Mouse (Mus musculus): ENCODE measurements around the gene Supt4a. TPM values are rescaled to one million over a fixed set of nuclear protein-coding genes. Genes with fewer than 3 reads are reported as not detected.

The Supt4a gene
- polyA plus RNA-seq, 1 experiment = 43.3 TPM

DNA sequence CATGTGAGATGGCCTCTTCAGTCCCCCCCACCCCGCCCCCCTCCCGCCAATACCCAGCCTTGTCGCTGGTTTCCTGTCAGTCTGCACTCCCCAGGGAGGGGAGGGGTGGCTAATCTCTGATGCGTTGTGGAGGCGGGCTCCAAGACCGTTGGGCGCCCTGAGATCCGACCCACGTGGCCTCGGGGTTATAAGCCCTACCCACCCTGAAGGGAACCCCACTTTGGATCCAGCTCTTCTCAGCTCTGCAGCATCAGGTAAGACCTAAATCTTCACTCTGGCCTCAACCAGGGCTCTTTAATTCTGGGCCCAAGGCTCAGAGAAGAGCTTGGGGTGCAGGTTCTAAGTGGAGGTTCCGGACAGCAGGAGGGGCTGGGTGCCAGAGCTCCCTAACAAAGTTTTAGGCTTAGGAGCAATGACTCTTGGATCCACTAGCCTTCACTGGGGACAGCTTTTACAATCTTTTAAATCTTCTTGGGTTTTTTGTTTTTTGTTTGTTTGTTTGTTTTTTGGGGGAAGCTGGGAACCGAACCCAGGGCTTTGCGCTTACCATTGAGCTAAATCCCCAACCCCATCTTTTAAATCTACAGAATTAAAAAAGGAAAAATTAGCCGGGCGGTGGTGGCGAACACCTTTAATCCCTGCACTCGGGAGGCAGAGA, 18.1 kb downstream of the Supt4a start:
- Histone ChIP-seq H3K4me1 (ENCODE audit: control insufficient read depth, insufficient read depth, insufficient read length, low read length) (no peaks in the 10 kb centered on the region), H3K27ac (ENCODE audit: insufficient read depth, low read depth, low read length) (peak overlapping the region; percentile 88; the same call in 1 of the 2 replicates), H3K4me3 (ENCODE audit: low read depth, low read length) (peak overlapping the region; percentile 78), H3K27me3 (ENCODE audit: control insufficient read depth, insufficient read depth, low read length) (peaks cover 7% of the 10 kb centered on the region; the same call in 1 of the 2 replicates), H3K36me3 (ENCODE audit: control insufficient read depth, insufficient read depth, low read length) (0 out of 2 replicates have a peak, but pooled peaks cover 6% of the 10 kb centered on the region)
- no peak for TF ChIP-seq CTCF (IDR thresholded peaks at IDR 0.05; ENCODE audit: extremely low read depth, insufficient read length, insufficient replicate concordance, low read depth, low read length)
- TF ChIP-seq POLR2A (IDR thresholded peaks at IDR 0.05; ENCODE audit: low read depth, low read length) = peak; percentile 79; the same call in 1 of the 2 replicates
- 68% methylated on average over 17 of the region's 17 CpGs for WGBS

DNA sequence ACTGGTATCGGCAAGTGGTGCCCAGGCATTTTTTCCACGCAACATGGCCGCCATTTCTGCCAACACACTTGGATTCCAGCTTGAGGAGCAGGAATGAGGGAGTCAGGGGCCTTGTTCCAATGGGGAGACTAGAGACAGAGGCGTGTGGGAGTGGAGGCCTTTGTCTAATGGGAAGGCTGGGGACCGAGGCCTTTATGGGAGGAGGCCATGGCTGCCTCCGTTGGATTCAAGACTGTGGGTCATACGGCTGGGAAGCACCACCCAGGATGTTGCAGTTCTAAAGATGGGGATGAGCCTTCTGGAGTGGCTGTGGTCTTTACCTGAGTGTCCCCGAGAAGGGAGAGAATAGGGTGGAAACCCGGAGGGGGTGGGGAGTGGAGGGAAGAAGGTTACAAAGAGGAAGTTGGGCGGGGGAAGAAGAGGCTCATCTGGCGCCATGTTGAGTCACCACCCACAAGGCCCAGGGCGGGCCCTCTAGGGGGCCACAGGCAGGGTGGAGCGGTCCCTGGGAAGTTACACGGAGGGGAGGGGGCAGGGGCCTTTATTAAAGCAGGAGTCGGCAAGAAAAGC, 19.0 kb downstream of the Supt4a start:
- Histone ChIP-seq H3K4me1 (ENCODE audit: control insufficient read depth, insufficient read depth, insufficient read length, low read length) (no peaks in the 10 kb centered on the region), H3K4me3 (ENCODE audit: low read depth, low read length) (peak overlapping the region; percentile 78), H3K27ac (ENCODE audit: insufficient read depth, low read depth, low read length) (peak overlapping the region; percentile 88), H3K36me3 (ENCODE audit: control insufficient read depth, insufficient read depth, low read length) (0 out of 2 replicates have a peak, but pooled peaks cover 6% of the 10 kb centered on the region), H3K27me3 (ENCODE audit: control insufficient read depth, insufficient read depth, low read length) (peaks cover 14% of the 10 kb centered on the region; the same call in 1 of the 2 replicates)
- 82% methylated on average over 15 of the region's 15 CpGs for WGBS
- TF ChIP-seq POLR2A (IDR thresholded peaks at IDR 0.05; ENCODE audit: low read depth, low read length) (no peak), CTCF (IDR thresholded peaks at IDR 0.05; ENCODE audit: extremely low read depth, insufficient read length, insufficient replicate concordance, low read depth, low read length) (no peak)

DNA sequence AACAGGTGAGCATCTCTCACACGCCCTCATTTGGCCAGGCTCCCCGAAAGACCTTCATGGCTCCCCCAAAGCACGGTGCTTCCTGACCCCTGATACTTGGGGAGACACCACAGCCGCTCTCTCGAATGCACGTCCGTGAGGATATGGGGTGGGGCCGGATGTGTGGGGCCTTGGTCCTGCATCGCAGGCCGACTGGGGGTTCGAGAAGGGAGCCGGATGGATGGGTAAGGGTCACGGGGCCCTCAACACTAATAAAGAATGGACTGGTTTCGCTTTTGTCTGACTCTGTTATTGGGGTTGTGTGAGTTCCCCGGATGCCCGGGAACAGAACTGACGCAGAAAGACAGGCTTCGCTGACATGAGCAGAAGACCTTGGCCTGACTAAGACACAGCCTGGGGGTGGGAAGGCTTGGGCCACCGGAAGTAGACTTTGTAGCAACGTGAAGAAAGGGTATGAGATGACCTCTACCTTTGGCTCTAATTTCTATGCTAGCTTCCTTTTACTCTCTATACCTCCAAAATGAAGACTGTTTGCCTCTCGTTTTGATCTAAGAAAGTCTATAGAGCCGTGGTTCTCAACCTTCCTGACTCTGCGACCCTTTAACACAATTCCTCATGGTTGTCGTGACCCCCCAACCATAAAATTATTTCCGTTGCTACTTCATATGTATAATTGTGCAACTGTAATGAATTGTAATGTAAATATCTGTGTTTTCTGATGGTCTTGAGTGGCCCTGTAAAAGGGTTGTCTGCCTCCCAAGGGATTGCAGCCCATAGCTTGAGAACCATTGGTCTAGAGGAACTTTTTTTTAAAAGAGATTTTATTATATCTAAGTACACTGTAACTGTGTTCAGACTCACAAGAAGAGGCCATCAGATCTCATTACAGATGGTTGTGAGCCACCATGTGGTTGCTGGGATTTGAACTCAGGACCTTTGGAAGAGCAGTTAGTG, 19.9 kb downstream of the Supt4a start:
- TF ChIP-seq POLR2A (IDR thresholded peaks at IDR 0.05; ENCODE audit: low read depth, low read length) = no peak
- no peak for TF ChIP-seq CTCF (IDR thresholded peaks at IDR 0.05; ENCODE audit: extremely low read depth, insufficient read length, insufficient replicate concordance, low read depth, low read length)
- Histone ChIP-seq H3K36me3 (ENCODE audit: control insufficient read depth, insufficient read depth, low read length) (0 out of 2 replicates have a peak, but pooled peaks cover 6% of the 10 kb centered on the region), H3K4me1 (ENCODE audit: control insufficient read depth, insufficient read depth, insufficient read length, low read length) (no peaks in the 10 kb centered on the region), H3K27me3 (ENCODE audit: control insufficient read depth, insufficient read depth, low read length) (peaks cover 15% of the 10 kb centered on the region; the same call in 1 of the 2 replicates), H3K27ac (ENCODE audit: insufficient read depth, low read depth, low read length) (peak overlapping the region; percentile 79), H3K4me3 (ENCODE audit: low read depth, low read length) (peak overlapping the region; percentile 78)
- 75% methylated on average over 25 of the region's 25 CpGs for WGBS

DNA sequence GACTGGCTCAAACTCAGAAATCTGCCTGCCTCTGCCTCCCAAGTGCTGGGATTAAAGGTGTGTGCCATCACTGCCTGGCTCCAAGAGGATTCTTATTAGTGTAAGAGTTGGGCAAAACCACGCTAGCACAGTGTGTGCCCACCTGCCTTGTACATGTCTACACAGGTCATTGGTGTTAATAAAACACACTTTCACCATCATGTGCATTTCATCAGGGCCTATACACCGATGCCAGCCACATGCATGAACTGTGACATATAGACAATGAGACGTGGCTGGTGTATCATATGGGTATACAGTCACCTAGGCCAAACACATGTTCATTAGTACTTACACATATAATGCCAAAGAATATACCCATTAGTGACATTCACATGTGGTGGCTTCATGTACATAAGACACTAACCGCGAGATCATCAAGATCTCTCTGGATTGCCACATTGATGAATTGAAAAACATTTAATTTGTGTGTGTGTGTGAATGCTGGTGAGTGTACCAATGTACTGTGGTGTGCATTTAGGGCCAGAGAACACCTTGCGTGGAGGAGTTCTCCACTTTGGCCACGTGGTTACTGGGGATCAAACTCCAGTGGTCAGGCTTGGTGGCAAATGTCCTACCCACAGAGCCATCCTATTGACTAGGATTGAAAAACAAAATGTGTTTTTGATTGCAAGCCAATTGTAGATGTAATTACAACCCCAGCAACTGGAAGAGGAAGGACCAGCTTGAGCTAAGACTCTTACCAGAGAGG, 21.0 kb downstream of the Supt4a start:
- H3K27me3 ChIP-seq (ENCODE audit: control insufficient read depth, insufficient read depth, low read length) = peaks cover 18% of the 10 kb centered on the region
- H3K4me1 ChIP-seq (ENCODE audit: control insufficient read depth, insufficient read depth, insufficient read length, low read length) = no peaks in the 10 kb centered on the region; the same call in 1 of the 2 replicates
- 0 out of 2 replicates have a peak, but pooled peaks cover 6% of the 10 kb centered on the region for H3K36me3 ChIP-seq (ENCODE audit: control insufficient read depth, insufficient read depth, low read length)
- H3K27ac ChIP-seq (ENCODE audit: insufficient read depth, low read depth, low read length) = no peak overlapping the region
- H3K4me3 ChIP-seq (ENCODE audit: low read depth, low read length) = no peak overlapping the region
- WGBS = 75% methylated on average over 7 of the region's 7 CpGs
- no peak for TF ChIP-seq POLR2A (IDR thresholded peaks at IDR 0.05; ENCODE audit: low read depth, low read length)
- TF ChIP-seq CTCF (IDR thresholded peaks at IDR 0.05; ENCODE audit: extremely low read depth, insufficient read length, insufficient replicate concordance, low read depth, low read length) = no peak

DNA sequence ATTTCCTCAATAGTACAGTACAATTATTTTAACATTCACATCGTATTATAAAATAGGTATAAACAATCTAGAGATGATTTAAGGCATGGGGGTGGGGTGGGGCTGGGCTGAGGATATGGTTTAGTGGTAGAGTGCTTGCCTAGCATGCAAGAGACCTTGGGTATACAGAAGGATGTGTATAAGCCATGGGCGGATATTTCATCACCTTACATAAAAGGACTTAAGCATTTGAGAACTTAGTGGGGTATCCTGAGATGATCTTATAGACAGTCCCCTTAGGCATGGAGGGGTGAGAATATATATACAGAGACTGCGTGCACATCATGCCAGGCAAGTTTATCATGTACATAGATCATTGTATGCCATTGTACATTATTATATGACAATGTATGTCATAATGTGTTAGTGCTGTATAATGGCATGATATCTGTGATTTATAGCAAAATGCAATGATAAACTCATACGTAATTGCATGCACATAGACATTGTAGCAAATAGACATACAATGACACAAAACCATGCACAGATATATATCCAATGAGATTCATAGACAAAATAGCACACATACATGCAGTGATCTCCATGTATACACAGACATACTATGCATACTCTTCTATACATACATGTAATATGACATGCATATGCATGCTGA, 21.7 kb downstream of the Supt4a start:
- 65% methylated on average over 4 of the region's 4 CpGs for WGBS
- no peak overlapping the region for H3K27ac ChIP-seq (ENCODE audit: insufficient read depth, low read depth, low read length)
- TF ChIP-seq POLR2A (IDR thresholded peaks at IDR 0.05; ENCODE audit: low read depth, low read length) = no peak
- no peak for TF ChIP-seq CTCF (IDR thresholded peaks at IDR 0.05; ENCODE audit: extremely low read depth, insufficient read length, insufficient replicate concordance, low read depth, low read length)
- 0 out of 2 replicates have a peak, but pooled peaks cover 6% of the 10 kb centered on the region for H3K36me3 ChIP-seq (ENCODE audit: control insufficient read depth, insufficient read depth, low read length)
- H3K4me1 ChIP-seq (ENCODE audit: control insufficient read depth, insufficient read depth, insufficient read length, low read length) = no peaks in the 10 kb centered on the region; the same call in none of the 2 replicates
- no peak overlapping the region for H3K4me3 ChIP-seq (ENCODE audit: low read depth, low read length)
- peaks cover 26% of the 10 kb centered on the region for H3K27me3 ChIP-seq (ENCODE audit: control insufficient read depth, insufficient read depth, low read length)

DNA sequence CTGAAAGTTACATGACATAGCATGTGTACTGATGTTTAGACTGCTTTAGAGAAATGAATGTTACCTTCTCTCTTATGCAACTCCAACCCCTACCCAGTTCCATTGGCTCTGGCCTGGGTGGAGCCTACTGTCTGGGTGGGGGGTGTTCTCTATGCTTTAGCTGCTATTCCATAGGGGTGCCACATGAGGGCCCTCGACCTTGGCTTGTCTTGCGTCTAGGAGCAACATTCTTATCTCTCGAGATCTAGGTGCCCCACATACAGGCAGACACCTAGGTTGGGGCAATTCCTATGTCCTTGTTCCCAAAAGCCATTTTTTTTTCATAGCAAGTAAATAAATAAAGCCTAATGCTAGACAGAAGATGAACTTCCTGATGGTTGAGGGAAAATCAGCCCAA, 22.3 kb downstream of the Supt4a start:
- Histone ChIP-seq H3K27ac (ENCODE audit: insufficient read depth, low read depth, low read length) (no peak overlapping the region), H3K4me1 (ENCODE audit: control insufficient read depth, insufficient read depth, insufficient read length, low read length) (peaks cover 3% of the 10 kb centered on the region), H3K36me3 (ENCODE audit: control insufficient read depth, insufficient read depth, low read length) (0 out of 2 replicates have a peak, but pooled peaks cover 6% of the 10 kb centered on the region), H3K27me3 (ENCODE audit: control insufficient read depth, insufficient read depth, low read length) (peaks cover 31% of the 10 kb centered on the region), H3K4me3 (ENCODE audit: low read depth, low read length) (no peak overlapping the region)
- WGBS = 3% methylated on average over 3 of the region's 3 CpGs
- TF ChIP-seq CTCF (IDR thresholded peaks at IDR 0.05; ENCODE audit: extremely low read depth, insufficient read length, insufficient replicate concordance, low read depth, low read length) = peak; percentile 32; the same call in 1 of the 2 replicates
- TF ChIP-seq POLR2A (IDR thresholded peaks at IDR 0.05; ENCODE audit: low read depth, low read length) = no peak
